1 mouse cellular context compared by ENCODE assay signal in genomic region chr6:72598791-72599557, GRCm38 (mm10).
TF ChIP-seq lines count a peak whose summit lies in the region.

No protein-coding gene starts in this region.

TF ChIP-seq in MEL, 35 proteins besides CTCF, POLR2A, EP300 and RAD21 (continued from another document):
- TF ChIP-seq ZNF384 (IDR thresholded peaks at IDR 0.05; ENCODE audit: low read depth, low read length) = no peak
- TF ChIP-seq NELFE (IDR thresholded peaks at IDR 0.05; ENCODE audit: low read depth, low read length) = no peak
- TF ChIP-seq USF2 (IDR thresholded peaks at IDR 0.05; ENCODE audit: borderline replicate concordance in 1 of 2, insufficient read depth in 1 of 2, low read depth in 1 of 2, low read length in 2 of 2) = no peak
- TF ChIP-seq MAZ (IDR thresholded peaks at IDR 0.05; ENCODE audit: low read depth, low read length) = no peak
- no peak for TF ChIP-seq JUND (IDR thresholded peaks at IDR 0.05; ENCODE audit: low read depth, low read length)
- no peak for TF ChIP-seq KAT2A (conservative IDR thresholded peaks at IDR 0.05; ENCODE audit: low read depth, low read length)
- peak; percentile 51; the same call in 1 of the 2 replicates for TF ChIP-seq ZMIZ1 (IDR thresholded peaks at IDR 0.05; ENCODE audit: low read depth, low read length)
- no peak; the same call in 1 of the 2 replicates for TF ChIP-seq POLR2AphosphoS2 (IDR thresholded peaks at IDR 0.05; ENCODE audit: low read length)
- TF ChIP-seq HCFC1 (IDR thresholded peaks at IDR 0.05; ENCODE audit: low read depth, low read length) = no peak
- TF ChIP-seq UBTF (IDR thresholded peaks at IDR 0.05; ENCODE audit: borderline replicate concordance, insufficient read depth, low read depth, low read length) = no peak
- TF ChIP-seq MEF2A (IDR thresholded peaks at IDR 0.05; ENCODE audit: extremely low read depth, insufficient replicate concordance, low read depth, low read length, poor library complexity, severe bottlenecking) = no peak
- no peak for TF ChIP-seq RCOR1 (IDR thresholded peaks at IDR 0.05; ENCODE audit: low read depth, low read length)
- no peak for TF ChIP-seq E2F4 (IDR thresholded peaks at IDR 0.05; ENCODE audit: borderline replicate concordance, low read depth, low read length)
- TF ChIP-seq ELF1 (IDR thresholded peaks at IDR 0.05; ENCODE audit: low read depth, low read length) = peak; percentile 79
- TF ChIP-seq POLR2AphosphoS5 (IDR thresholded peaks at IDR 0.05; ENCODE audit: borderline replicate concordance, low read depth, low read length) = no peak
- TF ChIP-seq ZKSCAN1 (IDR thresholded peaks at IDR 0.05; ENCODE audit: low read depth, low read length) = no peak
- TF ChIP-seq MAX (IDR thresholded peaks at IDR 0.05; ENCODE audit: low read length) = peak; percentile 73
- no peak for TF ChIP-seq TCF12 (IDR thresholded peaks at IDR 0.05; ENCODE audit: low read depth, low read length)
- TF ChIP-seq CHD1 (IDR thresholded peaks at IDR 0.05; ENCODE audit: low read depth, low read length) = no peak
- TF ChIP-seq SMC3 (IDR thresholded peaks at IDR 0.05; ENCODE audit: low read depth, low read length) = no peak
- no peak for TF ChIP-seq TAL1 (IDR thresholded peaks at IDR 0.05; ENCODE audit: low read length)
- TF ChIP-seq TBP (IDR thresholded peaks at IDR 0.05; ENCODE audit: low read depth, low read length) = peak; percentile 63; the same call in 1 of the 2 replicates
- no peak for TF ChIP-seq GATA1 (IDR thresholded peaks at IDR 0.05; ENCODE audit: low read depth, low read length)
- no peak for TF ChIP-seq ZC3H11A (IDR thresholded peaks at IDR 0.05; ENCODE audit: low read depth, low read length)
- no peak for TF ChIP-seq GABPA (IDR thresholded peaks at IDR 0.05; ENCODE audit: low read depth, low read length)
- TF ChIP-seq MYC (IDR thresholded peaks at IDR 0.05; ENCODE audit: low read depth, low read length) = peak; percentile 83
- TF ChIP-seq BHLHE40 (IDR thresholded peaks at IDR 0.05; ENCODE audit: borderline replicate concordance, low read depth, low read length) = no peak
- TF ChIP-seq NRF1 (IDR thresholded peaks at IDR 0.05; ENCODE audit: insufficient read depth, low read depth, low read length, poor library complexity, severe bottlenecking) = no peak
- no peak; the same call in none of the 2 replicates for TF ChIP-seq ETS1 (IDR thresholded peaks at IDR 0.05; ENCODE audit: low read depth, low read length)
- no peak for TF ChIP-seq USF1 (IDR thresholded peaks at IDR 0.05; ENCODE audit: low read depth, low read length)
